ENCODE assay signal across 7 mouse cellular contexts in the genomic region with DNA sequence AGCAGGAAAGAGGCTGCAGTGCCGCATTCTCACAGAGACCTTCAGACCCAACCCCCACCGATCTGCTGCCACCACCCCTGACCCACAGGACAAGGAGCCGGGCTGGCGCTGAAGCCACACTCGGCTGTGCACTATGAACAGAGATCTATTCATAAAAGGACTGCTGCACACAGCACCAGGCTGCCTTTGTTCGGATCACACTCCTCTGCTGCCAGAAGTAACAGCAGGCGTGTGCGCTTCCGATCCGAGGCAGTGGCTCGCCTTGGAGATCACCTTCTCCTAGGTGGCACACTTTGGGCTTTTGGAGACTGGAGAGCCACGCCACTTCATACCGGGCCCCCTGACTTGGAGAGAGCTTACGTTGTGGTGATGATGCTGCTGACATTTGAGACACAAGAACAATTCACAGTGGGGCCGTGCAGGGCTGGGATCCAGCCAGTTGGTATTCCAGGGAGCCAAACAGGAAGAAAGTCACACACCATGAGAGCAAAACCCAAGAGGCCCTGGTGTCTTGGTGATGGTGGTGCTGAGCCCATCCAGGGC. TPM values are rescaled to one million over a fixed set of nuclear protein-coding genes. Genes with fewer than 3 reads are reported as not detected.
DNase-seq lines count a peak whose midpoint lies in the region; ATAC-seq and TF ChIP-seq lines count a peak whose summit lies in the region.

No protein-coding gene starts in this region.

- no peaks in the 10 kb centered on the region for H3K9me3 ChIP-seq in hindbrain, embryonic 10.5 days
- H3K9me3 ChIP-seq in midbrain, embryonic 16.5 days (replicated peaks; ENCODE audit: control insufficient read depth, low read length, poor library complexity, severe bottlenecking) = no peaks in the 10 kb centered on the region
- H3K9me3 ChIP-seq in liver, embryonic 12.5 days (replicated peaks) = no peaks in the 10 kb centered on the region

- H3K27me3 ChIP-seq in hindbrain, embryonic 10.5 days (ENCODE audit: insufficient read depth, poor library complexity, severe bottlenecking) = peaks cover 23% of the 10 kb centered on the region
- H3K27me3 ChIP-seq in midbrain, embryonic 16.5 days (ENCODE audit: control insufficient read depth, insufficient read depth, low read depth, low read length) = no peaks in the 10 kb centered on the region
- peaks cover 60% of the 10 kb centered on the region for H3K27me3 ChIP-seq in liver, embryonic 12.5 days (replicated peaks)

- H3K4me1 ChIP-seq in hindbrain, embryonic 10.5 days (replicated peaks) = peaks cover 82% of the 10 kb centered on the region
- H3K4me1 ChIP-seq in midbrain, embryonic 16.5 days (ENCODE audit: control insufficient read depth, insufficient read depth, low read length) = peaks cover 9% of the 10 kb centered on the region
- peaks cover 50% of the 10 kb centered on the region for H3K4me1 ChIP-seq in liver, embryonic 12.5 days

- peak; percentile 64; the same call in 1 of the 2 replicates for ATAC-seq in midbrain, embryonic 16.5 days
- ATAC-seq in liver, embryonic 12.5 days = no peak

- H3K4me3 ChIP-seq in layer of hippocampus, adult 2 months = peak overlapping the region; percentile 31; the same call in 1 of the 2 replicates
- H3K4me3 ChIP-seq in hindbrain, embryonic 10.5 days = peak overlapping the region; percentile 39
- no peak overlapping the region for H3K4me3 ChIP-seq in midbrain, embryonic 16.5 days (ENCODE audit: low read depth, low read length)
- no peak overlapping the region for H3K4me3 ChIP-seq in liver, embryonic 12.5 days

- no peak for TF ChIP-seq CTCF in layer of hippocampus, adult 2 months (conservative IDR thresholded peaks at IDR 0.05)

- peak; percentile 21 to 25 for DNase-seq in layer of hippocampus, adult 2 months (ENCODE audit: low spot score in 2 of 2)
- DNase-seq in layer of hippocampus, postnatal 25 days (ENCODE audit: extremely low spot score in 1 of 2, low spot score in 1 of 2) = no peak
- DNase-seq in embryo, embryonic 10.5 days (ENCODE audit: low spot score) = peak; percentile 76
- peak; percentile 73 for DNase-seq in hindbrain, embryonic 10.5 days (ENCODE audit: low spot score)
- DNase-seq in urinary bladder, postnatal 4 days (ENCODE audit: low spot score in 2 of 2) = no peak

- H3K4me2 ChIP-seq in midbrain, embryonic 16.5 days (ENCODE audit: low read length) = peak overlapping the region; percentile 21; the same call in 1 of the 2 replicates
- no peak overlapping the region for H3K4me2 ChIP-seq in liver, embryonic 12.5 days

- peak overlapping the region; percentile 53 for H3K27ac ChIP-seq in layer of hippocampus, adult 2 months
- H3K27ac ChIP-seq in hindbrain, embryonic 10.5 days = peak overlapping the region; percentile 92
- H3K27ac ChIP-seq in midbrain, embryonic 16.5 days (ENCODE audit: low read length) = peak overlapping the region; percentile 13; the same call in 1 of the 2 replicates
- H3K27ac ChIP-seq in liver, embryonic 12.5 days = no peak overlapping the region

- no peak overlapping the region for H3K9ac ChIP-seq in midbrain, embryonic 16.5 days (ENCODE audit: low read depth, low read length)
- H3K9ac ChIP-seq in liver, embryonic 12.5 days = no peak overlapping the region

- H3K36me3 ChIP-seq in hindbrain, embryonic 10.5 days = no peaks in the 10 kb centered on the region
- no peaks in the 10 kb centered on the region for H3K36me3 ChIP-seq in midbrain, embryonic 16.5 days (ENCODE audit: control insufficient read depth, insufficient read depth, low read length)
- no peaks in the 10 kb centered on the region for H3K36me3 ChIP-seq in liver, embryonic 12.5 days

- 2% methylated on average over 15 of the region's 15 CpGs for WGBS in hindbrain, embryonic 10.5 days
- 6% methylated on average over 15 of the region's 15 CpGs for WGBS in midbrain, embryonic 16.5 days
- 40% methylated on average over 15 of the region's 15 CpGs for WGBS in liver, embryonic 12.5 days (ENCODE audit: insufficient replicate concordance)

RNA-seq across cellular contexts. Expression of a gene that starts 47.9 kb away (rescaled TPM):
- 10 to 100 TPM; 74.3 to 74.9 TPM for total RNA-seq in layer of hippocampus, adult 2 months (2021)
- 10 to 100 TPM; 60.7 to 69.3 TPM for total RNA-seq in layer of hippocampus, postnatal 25 days (2021)
- 4.9 and 6.0 TPM in 2 replicates for polyA plus RNA-seq in hindbrain, embryonic 10.5 days (2016; fragmentation: Nextera tagmentation; extraction: Ambion mirVana)
- 3.8 and 5.1 TPM in 2 replicates for polyA plus RNA-seq in midbrain, embryonic 16.5 days (2015; fragmentation: Nextera tagmentation; extraction: Ambion mirVana)
- 9.6 and 10.4 TPM in 2 replicates for polyA plus RNA-seq in liver, embryonic 12.5 days (2016; fragmentation: Nextera tagmentation; extraction: Ambion mirVana)

Comparison
In these comparisons a context has a peak if more than half of its experiments do, and no peak if none do; other contexts are left out.
1. DNase-seq: peak in layer of hippocampus, adult 2 months (2 of 2), embryo, embryonic 10.5 days (single experiment) and hindbrain, embryonic 10.5 days (single experiment); none in layer of hippocampus, postnatal 25 days (0 of 2) and urinary bladder, postnatal 4 days (0 of 2).
2. H3K4me3 ChIP-seq: peak in layer of hippocampus, adult 2 months (single experiment) and hindbrain, embryonic 10.5 days (single experiment); none in midbrain, embryonic 16.5 days (single experiment) and liver, embryonic 12.5 days (single experiment).